ENCODE assay signal across 8 mouse cellular contexts in genomic region chr1:151343571-151344282, GRCm38 (mm10). TPM values are rescaled to one million over a fixed set of nuclear protein-coding genes. Genes with fewer than 3 reads are reported as not detected.
DNase-seq lines count a peak whose midpoint lies in the region; ATAC-seq lines count a peak whose summit lies in the region.

No protein-coding gene starts in this region.

- peak overlapping the region; percentile 90 for H3K4me3 ChIP-seq in heart, embryonic 15.5 days
- H3K4me3 ChIP-seq in midbrain, embryonic 13.5 days (replicated peaks) = peak overlapping the region; percentile 90

- peak; percentile 3; the same call in 1 of the 2 replicates for ATAC-seq in heart, embryonic 15.5 days (replicated peaks; ENCODE audit: insufficient number of reproducible peaks, insufficient read depth, low FRiP score, low read depth)
- no peak for ATAC-seq in midbrain, embryonic 13.5 days

- H3K27me3 ChIP-seq in heart, embryonic 15.5 days = no peaks in the 10 kb centered on the region
- no peaks in the 10 kb centered on the region for H3K27me3 ChIP-seq in midbrain, embryonic 13.5 days

- H3K4me2 ChIP-seq in heart, embryonic 15.5 days = peak overlapping the region; percentile 83
- H3K4me2 ChIP-seq in midbrain, embryonic 13.5 days (replicated peaks) = peak overlapping the region; percentile 65

- no peaks in the 10 kb centered on the region for H3K9me3 ChIP-seq in heart, embryonic 15.5 days (replicated peaks)
- H3K9me3 ChIP-seq in midbrain, embryonic 13.5 days = no peaks in the 10 kb centered on the region

- H3K9ac ChIP-seq in heart, embryonic 15.5 days = peak overlapping the region; percentile 74
- peak overlapping the region; percentile 94 for H3K9ac ChIP-seq in midbrain, embryonic 13.5 days (replicated peaks)

- H3K27ac ChIP-seq in heart, embryonic 15.5 days = peak overlapping the region; percentile 98
- peak overlapping the region; percentile 96 for H3K27ac ChIP-seq in midbrain, embryonic 13.5 days

- H3K36me3 ChIP-seq in heart, embryonic 15.5 days = no peaks in the 10 kb centered on the region
- no peaks in the 10 kb centered on the region for H3K36me3 ChIP-seq in midbrain, embryonic 13.5 days

- WGBS in heart, embryonic 15.5 days = 1% methylated on average over 17 of the region's 17 CpGs
- WGBS in midbrain, embryonic 13.5 days = 2% methylated on average over 17 of the region's 17 CpGs

- DNase-seq in layer of hippocampus, adult 9-11 months = peak; percentile 14
- no peak for DNase-seq in layer of hippocampus, postnatal 10 days (ENCODE audit: low spot score in 2 of 2)
- peak; percentile 64 for DNase-seq in cerebellum, adult 9-10 months
- peak; percentile 54 to 55 for DNase-seq in kidney, postnatal 36 days
- DNase-seq in thymus, postnatal 10 days (ENCODE audit: low spot score in 2 of 2) = peak; percentile 21 to 32
- DNase-seq in layer of hippocampus, postnatal 14 days (ENCODE audit: low spot score in 2 of 2) = no peak

- H3K4me1 ChIP-seq in heart, embryonic 15.5 days (replicated peaks) = peaks cover 41% of the 10 kb centered on the region
- H3K4me1 ChIP-seq in midbrain, embryonic 13.5 days (replicated peaks) = peaks cover 51% of the 10 kb centered on the region

RNA-seq across cellular contexts. Expression of gene Ivns1abp, which starts 0.6 kb away (rescaled TPM):
- total RNA-seq in layer of hippocampus, postnatal 10 days (2021) = 100 to 1,000 TPM; 115 to 126 TPM
- polyA plus RNA-seq in heart, embryonic 15.5 days (2015; fragmentation: Nextera tagmentation; extraction: Ambion mirVana) = 278 and 308 TPM in 2 replicates
- 304 and 319 TPM in 2 replicates for polyA plus RNA-seq in midbrain, embryonic 13.5 days (2015; fragmentation: Nextera tagmentation; extraction: Ambion mirVana)
- 100 to 1,000 TPM in 1 of 2 experiments, 10 to 100 TPM in 1; 98.2 to 101 TPM for total RNA-seq in layer of hippocampus, postnatal 14 days (2021)

Comparison
In these comparisons a context has a peak if more than half of its experiments do, and no peak if none do; other contexts are left out.
1. DNase-seq: peak in layer of hippocampus, adult 9-11 months (single experiment), cerebellum, adult 9-10 months (single experiment), kidney, postnatal 36 days (2 of 2) and thymus, postnatal 10 days (2 of 2); none in layer of hippocampus, postnatal 10 days (0 of 2) and layer of hippocampus, postnatal 14 days (0 of 2).